Mouse (Mus musculus): Measurements from ENCODE around the gene Nlrp1b. TPM values are rescaled to one million over a fixed set of nuclear protein-coding genes. Genes with fewer than 3 reads are reported as not detected.

Nlrp1b gene
- under 1 TPM; 0.08 to 0.12 TPM for total RNA-seq (2021)
- long read RNA-seq, experiment 1, result 0 reads
- long read RNA-seq, experiment 2, result 0 reads

DNA sequence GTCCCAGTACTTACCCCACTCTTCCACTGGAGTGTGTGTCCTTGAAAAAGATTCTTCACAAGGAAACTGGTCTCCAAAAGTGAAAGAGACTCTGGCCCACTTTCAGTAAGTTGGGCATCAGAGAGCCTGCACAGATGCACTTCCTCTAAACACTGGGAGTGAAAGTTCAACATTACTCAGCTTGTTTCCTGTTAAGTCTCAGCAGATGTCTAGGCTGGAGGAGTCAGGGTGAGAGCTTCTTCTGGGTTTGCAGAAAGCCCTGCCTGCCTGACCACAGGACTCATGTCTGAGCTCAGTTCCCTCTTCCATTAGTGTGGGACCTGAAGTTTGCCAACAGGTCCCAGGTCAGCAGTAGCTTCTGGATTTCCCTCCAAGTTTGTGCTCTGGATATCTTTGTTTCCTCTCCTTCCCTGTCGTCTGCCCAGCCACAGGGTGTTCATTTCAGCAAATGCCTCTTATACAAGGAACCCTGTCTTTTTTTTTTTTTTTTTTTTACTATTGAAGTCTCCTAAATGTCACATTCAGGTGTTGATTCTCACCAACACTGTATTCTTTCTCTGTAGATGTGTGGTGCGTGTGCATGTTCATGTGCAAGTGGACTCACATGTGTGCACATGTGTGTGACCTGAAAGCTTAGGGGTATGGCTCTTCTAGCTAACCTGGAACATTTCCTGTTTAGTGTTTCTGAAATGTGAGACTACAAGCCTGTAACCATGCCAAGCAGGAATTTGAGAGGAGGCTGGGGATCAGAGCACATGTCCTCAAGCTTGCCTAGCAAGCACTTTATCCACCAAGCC lies at the start of gene Nlrp1b:
Gene Nlrp1b (minus strand): TSS at position 50 of the 797 bp plus-strand sequence.
- DNase-seq, result peak; percentile 6 to 52

DNA sequence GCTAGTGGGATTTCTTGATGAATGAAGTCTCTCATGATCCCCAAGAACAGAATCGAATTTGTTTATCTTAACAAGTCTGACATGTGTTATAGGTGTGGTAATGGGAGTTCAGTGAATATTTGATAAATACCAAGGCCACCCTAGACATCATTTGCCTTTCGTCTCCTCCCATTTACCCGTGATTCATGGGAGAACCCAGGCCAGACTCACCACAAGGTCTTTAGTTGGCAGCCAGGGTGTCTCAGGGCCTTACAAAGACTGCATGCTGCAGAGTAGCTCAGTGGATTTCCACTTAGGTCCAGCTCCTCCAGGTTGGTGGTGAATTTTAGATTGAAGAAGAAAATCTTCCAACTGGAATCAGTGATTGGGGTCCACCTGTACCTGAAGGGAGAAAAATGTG lies 30.5 kb upstream of the Nlrp1b start:
- no peak for DNase-seq

DNA sequence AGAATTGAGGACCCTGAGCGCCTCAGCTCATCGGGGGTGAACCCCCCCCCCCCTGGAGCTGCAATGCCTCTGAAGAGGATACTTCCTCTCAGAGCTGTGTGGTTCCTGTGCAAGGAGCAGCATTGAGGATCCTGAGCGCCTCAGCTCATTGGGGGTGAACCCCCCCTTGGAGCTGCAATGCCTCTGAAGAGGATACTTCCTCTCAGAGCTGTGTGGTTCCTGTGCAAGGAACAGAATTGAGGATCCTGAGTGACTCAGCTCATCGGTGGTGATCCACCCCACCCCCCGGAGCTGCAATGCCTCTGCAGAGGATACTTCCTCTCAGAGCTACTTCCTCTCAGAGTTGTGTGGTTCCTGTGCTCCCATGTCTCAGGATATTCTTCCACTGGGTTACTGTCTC lies 20.8 kb upstream of the Nlrp1b start:
- DNase-seq, result peak in 1 of 2 experiments; percentile 49

- DNase-seq, result peak; percentile 21 to 28
Measured at GRCm38 (mm10) chr11:71224614-71225013, 5.9 kb downstream of the Nlrp1b start.

DNA sequence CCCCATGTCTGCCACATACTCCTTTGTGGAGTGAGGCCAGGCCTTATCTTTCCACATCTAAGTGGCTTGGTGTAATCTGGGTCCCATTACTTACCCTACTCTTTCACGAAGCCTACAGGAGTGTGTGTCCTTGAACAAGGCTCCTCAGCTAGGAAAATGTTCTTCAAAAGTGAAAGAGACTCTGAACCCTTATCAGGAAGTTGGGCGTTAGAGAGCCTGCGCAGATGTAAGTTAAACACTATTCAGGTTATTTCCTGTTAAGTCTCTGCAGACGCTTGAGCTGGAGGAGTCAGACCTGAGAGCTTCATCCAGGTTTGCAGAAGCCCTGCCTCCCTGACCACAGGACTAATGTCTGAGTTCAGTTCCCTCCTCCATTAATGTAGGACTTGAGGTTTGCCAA lies 27.8 kb downstream of the Nlrp1b start:
- DNase-seq, result no peak

- no peak for DNase-seq
Measured at GRCm38 (mm10) chr11:71199349-71199748, 31.2 kb downstream of the Nlrp1b start.

DNA sequence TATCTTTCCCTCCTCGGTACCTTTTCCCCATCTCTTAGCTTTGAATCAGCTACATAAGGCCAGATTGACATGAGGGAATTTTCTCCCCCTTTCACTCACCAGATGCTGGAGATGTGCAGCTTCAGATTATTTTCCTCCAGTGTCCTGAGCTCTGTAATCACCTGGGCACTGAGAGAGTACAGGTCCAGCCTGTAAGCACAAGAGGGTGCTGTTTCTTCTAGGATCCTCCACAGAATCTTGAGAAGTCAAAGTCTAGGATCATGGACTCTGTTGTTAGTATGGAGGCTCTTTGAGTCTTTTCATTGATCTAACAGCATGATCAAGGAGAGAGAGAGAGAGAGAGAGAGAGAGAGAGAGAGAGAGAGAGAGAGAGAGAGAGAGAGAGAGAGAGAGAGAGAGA lies 60.9 kb downstream of the Nlrp1b start:
- no peak for DNase-seq

DNA sequence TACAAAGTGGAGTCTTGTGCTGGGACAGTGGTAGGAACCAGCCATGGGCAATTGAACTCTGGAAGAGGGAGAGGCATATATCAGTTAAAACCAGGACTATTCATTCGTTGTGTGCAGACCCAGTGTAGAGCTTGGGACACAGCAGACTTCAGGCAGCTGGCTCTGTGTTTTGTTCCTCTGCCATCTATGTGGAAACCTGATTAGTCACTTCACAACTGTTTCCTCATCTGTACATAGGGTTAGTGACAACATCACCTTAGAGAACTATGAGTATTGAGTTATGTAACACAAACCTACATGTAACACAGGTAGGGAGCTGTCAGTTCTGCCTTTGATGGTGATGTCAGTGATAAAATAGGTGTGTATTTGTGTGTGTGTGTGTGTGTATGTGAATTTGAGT lies 66.4 kb downstream of the Nlrp1b start:
- no peak for DNase-seq

- no peak for DNase-seq
Measured at GRCm38 (mm10) chr11:71159439-71160136, 70.9 kb downstream of the Nlrp1b start.

DNA sequence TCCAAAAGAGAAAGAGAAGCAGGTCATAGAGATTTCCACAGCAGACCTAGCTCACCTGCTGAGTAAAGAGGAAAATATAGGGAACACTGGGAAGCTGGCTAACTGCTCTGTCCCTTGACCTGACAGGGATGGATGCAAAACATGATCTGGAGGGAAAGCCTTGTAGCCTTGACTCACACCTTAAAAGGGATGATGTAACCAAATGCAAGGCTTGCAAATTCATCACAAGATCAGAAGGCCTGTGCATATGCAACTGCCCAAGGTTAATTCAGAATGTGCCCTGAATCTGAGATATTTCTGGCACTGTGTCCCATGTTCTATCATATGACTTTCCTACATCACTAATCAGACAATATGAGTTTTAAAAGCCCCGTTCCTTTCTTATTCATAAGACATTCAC lies 75.3 kb downstream of the Nlrp1b start:
- DNase-seq, result no peak

DNA sequence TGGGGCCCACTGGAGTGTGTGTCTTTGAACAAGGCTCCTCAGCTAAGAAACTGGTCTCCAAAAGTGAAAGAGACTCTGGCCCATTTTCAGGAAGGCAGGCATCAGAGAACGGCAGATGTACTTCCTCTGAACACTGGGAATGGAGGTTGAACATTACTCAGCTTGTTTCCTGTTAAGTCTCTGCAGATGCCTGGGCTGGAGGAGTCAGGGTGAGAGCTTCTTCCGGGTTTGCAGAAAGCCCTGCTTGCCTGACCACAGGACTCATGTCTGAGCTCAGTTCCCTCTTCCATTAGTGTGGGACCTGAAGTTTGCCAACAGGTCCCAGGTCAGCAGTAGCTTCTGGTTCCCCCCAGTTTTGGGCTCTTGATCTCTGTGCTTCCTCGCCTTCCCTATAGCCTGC lies 85.9 kb downstream of the Nlrp1b start, which contains the start of gene Nlrp1a:
Gene Nlrp1a (minus strand): TSS at position 44 of the 400 bp plus-strand sequence.
- peak in 1 of 2 experiments; percentile 41 for DNase-seq

DNA sequence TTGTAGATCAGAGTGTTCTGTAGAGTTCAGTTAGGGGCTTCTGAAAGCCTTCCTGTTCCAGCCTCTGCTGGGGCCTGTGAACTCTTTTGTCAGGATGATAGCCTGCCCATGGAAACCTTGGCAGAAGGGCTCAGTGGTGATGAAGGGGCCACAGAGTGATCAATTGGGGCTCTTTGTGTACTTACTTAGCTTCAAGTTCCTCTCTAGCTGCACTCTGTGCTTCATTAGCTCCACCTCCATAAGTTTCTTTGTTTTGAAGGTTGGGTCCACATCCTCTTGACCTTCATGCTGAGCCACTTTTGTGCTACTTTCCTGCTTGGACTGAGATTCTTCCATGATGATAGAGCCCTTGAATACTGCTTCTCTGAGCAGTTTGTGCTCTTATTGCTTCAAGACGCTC lies 88.5 kb downstream of the Nlrp1b start:
- peak in 1 of 2 experiments; percentile 24 for DNase-seq

DNA sequence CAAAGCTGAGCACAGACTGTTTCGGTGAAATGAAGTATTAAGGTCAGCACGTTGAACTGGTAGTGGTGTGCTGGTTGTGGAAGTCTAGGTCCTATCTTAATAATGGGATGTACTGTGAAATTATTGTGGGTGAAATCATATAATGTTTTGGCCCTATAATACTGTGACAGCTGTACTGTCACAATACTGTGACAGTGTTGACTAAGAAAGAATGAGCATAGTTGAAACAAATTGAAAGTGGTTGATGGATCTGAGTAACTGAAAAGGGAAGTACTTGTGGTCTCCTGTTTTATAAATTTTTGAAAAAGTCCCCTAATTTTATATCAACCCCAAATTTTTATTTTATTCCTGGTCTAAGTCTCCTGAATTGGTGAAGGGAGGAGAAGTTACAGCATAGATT lies 123.4 kb downstream of the Nlrp1b start:
- DNase-seq, result no peak

DNA sequence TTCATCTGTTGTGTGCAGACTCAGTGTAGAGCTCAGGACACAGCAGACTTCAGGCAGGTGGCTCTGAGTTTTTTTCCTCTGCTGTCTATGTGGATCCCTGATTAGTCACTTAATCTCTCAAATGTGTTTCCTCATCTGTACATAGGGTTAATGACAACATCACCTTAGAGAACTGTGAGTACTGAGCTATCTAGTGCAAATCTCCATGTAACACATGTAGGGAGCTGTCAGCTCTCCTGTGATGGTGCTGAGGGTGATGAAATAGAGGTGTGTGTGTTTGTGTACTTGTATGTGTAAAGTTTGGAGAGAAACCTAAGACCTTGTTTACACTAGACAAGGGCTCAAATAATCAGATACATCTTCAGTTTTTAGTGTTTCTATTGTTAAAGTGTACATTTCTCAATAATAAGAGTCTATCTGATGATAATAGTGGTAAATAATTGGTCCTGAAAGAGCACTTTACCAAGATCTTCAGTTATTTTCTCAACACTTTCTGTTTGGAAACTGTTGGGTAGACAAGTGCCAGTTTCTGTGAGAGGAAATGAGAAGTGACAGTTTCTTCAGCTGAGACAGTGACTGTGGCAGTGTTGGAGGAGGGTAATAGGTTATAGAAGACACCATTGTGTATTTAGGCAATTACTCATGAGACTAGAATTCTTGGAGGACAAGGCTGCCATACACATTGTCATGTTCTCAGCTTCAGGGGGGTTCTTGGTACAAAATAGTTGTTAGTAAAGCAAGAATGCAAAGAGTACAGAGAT lies 124.1 kb downstream of the Nlrp1b start:
- no peak for DNase-seq

DNA sequence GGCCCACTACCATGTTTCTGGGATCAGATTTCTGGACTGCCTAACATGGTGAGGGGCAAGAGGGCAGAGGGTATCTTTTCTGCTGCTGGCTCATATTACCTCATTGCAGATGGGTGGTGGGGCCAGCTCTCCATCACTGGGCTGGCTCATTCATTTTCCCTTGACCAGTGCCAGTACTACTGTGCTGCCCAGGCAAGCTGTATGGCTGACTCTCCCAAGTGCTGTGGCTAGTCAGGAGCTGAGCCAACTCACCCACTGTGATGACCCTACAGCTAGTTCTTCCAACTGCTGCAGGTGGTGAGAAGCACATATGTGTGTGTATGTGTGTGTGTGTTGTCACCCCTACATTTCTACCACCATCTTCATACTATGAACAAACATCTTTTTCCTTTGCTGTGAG lies 126.6 kb downstream of the Nlrp1b start:
- DNase-seq, result no peak

Other genes starting within 250 kb of the Nlrp1b start
- gene C1qbp, start 247.7 kb downstream of the Nlrp1b start, total RNA-seq (2021), result 100 to 1,000 TPM; 215 to 228 TPM
- gene Dhx33, start 226.3 kb downstream of the Nlrp1b start, total RNA-seq (2021), result 1 to 10 TPM; 8.1 to 8.4 TPM
- 1 to 10 TPM; 7.9 to 8.1 TPM for gene Mis12, start 211.1 kb downstream of the Nlrp1b start, total RNA-seq (2021)
- 10 to 100 TPM; 38.5 to 39.5 TPM for gene Derl2, start 210.9 kb downstream of the Nlrp1b start, total RNA-seq (2021)
- gene 6330403K07Rik, start 197.2 kb downstream of the Nlrp1b start, total RNA-seq (2021), result under 1 TPM; 0.40 to 0.49 TPM
- gene Nlrp1a, start 86.0 kb downstream of the Nlrp1b start, total RNA-seq (2021), result 1 to 10 TPM in 1 of 2 experiments, under 1 TPM in 1; 0.92 to 1.0 TPM

Data from heart, adult 18-20 months (tissue).